Mouse (Mus musculus): Measurements from ENCODE around the gene Slc39a10. TPM values are rescaled to one million over a fixed set of nuclear protein-coding genes. Genes with fewer than 3 reads are reported as not detected.
"Not testable (repeated sequence)": the region's sequence is repeated elsewhere in the genome, so short reads cannot be mapped to it uniquely, and the experiment has no call there.

Slc39a10 gene
- polyA plus RNA-seq, 1 experiment from 2014 or later: 47.0 TPM

GRCm38 (mm10) chr1:46849758-46850157, 42.9 kb downstream of the Slc39a10 start:
- Histone ChIP-seq H3K36me3 (no peaks in the 10 kb centered on the region), H3K4me1 (peaks cover 15% of the 10 kb centered on the region), H3K4me3 (replicated peaks) (no peak overlapping the region), H3K4me2 (replicated peaks) (no peak overlapping the region), H3K9ac (no peak overlapping the region), H3K27ac (replicated peaks) (no peak overlapping the region), H3K27me3 (no peaks in the 10 kb centered on the region), H3K9me3 (replicated peaks) (no peaks in the 10 kb centered on the region)
- 36% methylated on average over 1 of the region's 1 CpGs for WGBS
- no peak for ATAC-seq (ENCODE audit: insufficient number of reproducible peaks, low FRiP score, low TSS enrichment, low read depth)

DNA sequence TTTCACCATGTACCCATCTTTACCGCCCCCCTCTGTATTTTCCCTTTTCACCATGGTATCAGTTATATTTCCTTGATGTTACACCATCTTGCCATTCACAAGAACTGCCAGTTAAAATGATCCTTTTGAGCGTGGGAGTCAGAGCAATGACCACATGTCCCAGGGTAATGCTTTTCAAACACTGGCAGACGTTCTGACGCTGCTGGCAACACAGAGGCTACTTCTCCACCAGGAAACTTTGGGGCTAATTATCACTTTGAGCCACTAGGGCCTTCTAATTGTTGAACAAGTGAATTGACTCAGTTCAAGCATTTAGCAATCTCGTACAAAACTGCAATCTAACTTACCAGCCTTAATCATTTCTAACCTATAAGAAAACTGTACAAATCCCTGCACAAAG, 47.4 kb downstream of the Slc39a10 start:
- H3K27ac ChIP-seq (replicated peaks): no peak overlapping the region
- H3K9me3 ChIP-seq (replicated peaks): no peaks in the 10 kb centered on the region
- H3K36me3 ChIP-seq: no peaks in the 10 kb centered on the region
- peaks cover 6% of the 10 kb centered on the region for H3K4me1 ChIP-seq
- 40% methylated on average over 5 of the region's 5 CpGs for WGBS
- H3K4me3 ChIP-seq (replicated peaks): no peak overlapping the region
- H3K9ac ChIP-seq: no peak overlapping the region
- no peaks in the 10 kb centered on the region for H3K27me3 ChIP-seq
- no peak for ATAC-seq (ENCODE audit: insufficient number of reproducible peaks, low FRiP score, low TSS enrichment, low read depth)
- H3K4me2 ChIP-seq (replicated peaks): no peak overlapping the region

GRCm38 (mm10) chr1:46844281-46844680, 48.4 kb downstream of the Slc39a10 start:
- no peak overlapping the region for H3K27ac ChIP-seq (replicated peaks)
- no peak overlapping the region for H3K9ac ChIP-seq
- H3K36me3 ChIP-seq: no peaks in the 10 kb centered on the region
- no peak overlapping the region for H3K4me2 ChIP-seq (replicated peaks)
- H3K9me3 ChIP-seq (replicated peaks): no peaks in the 10 kb centered on the region
- WGBS: 85% methylated on average over 2 of the region's 2 CpGs
- ATAC-seq (ENCODE audit: insufficient number of reproducible peaks, low FRiP score, low TSS enrichment, low read depth): no peak
- H3K4me3 ChIP-seq (replicated peaks): no peak overlapping the region
- no peaks in the 10 kb centered on the region for H3K27me3 ChIP-seq
- H3K4me1 ChIP-seq: no peaks in the 10 kb centered on the region

GRCm38 (mm10) chr1:46843406-46843805, 49.2 kb downstream of the Slc39a10 start:
- 63% methylated on average over 4 of the region's 4 CpGs for WGBS

DNA sequence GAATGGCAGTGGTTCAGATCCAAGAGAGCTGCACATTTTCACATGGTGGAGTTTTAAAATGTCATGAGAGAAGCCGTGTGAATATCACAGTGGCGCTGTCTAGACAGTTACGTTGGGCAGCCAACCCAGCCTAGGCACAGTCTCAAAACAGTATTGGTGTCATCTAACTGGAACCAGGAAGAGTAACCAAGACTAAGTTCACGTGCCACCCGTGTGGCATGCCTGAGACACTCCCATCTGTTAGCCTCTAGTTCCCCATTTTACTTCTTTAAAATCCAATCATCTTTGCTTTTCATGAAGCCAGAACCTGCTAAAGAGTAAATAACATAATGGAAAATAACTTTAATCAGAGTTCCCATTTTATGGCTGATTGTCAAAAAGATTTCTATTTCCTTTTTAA, 60.7 kb downstream of the Slc39a10 start:
- no peak overlapping the region for H3K4me2 ChIP-seq (replicated peaks)
- WGBS: 94% methylated on average over 5 of the region's 5 CpGs
- H3K4me3 ChIP-seq (replicated peaks): no peak overlapping the region
- no peaks in the 10 kb centered on the region for H3K4me1 ChIP-seq
- H3K27me3 ChIP-seq: no peaks in the 10 kb centered on the region
- H3K9me3 ChIP-seq (replicated peaks): no peaks in the 10 kb centered on the region
- ATAC-seq (ENCODE audit: insufficient number of reproducible peaks, low FRiP score, low TSS enrichment, low read depth): no peak
- no peak overlapping the region for H3K9ac ChIP-seq
- no peak overlapping the region for H3K27ac ChIP-seq (replicated peaks)
- peaks cover 12% of the 10 kb centered on the region for H3K36me3 ChIP-seq

More at GRCm38 (mm10) chr1:46843406-46843805, 49.2 kb downstream of the Slc39a10 start:
- Histone ChIP-seq H3K9ac (no peak overlapping the region), H3K27me3 (no peaks in the 10 kb centered on the region), H3K9me3 (replicated peaks) (no peaks in the 10 kb centered on the region), H3K36me3 (no peaks in the 10 kb centered on the region), H3K4me3 (replicated peaks) (no peak overlapping the region), H3K4me1 (no peaks in the 10 kb centered on the region), H3K27ac (replicated peaks) (no peak overlapping the region), H3K4me2 (replicated peaks) (no peak overlapping the region)
- no peak for ATAC-seq (ENCODE audit: insufficient number of reproducible peaks, low FRiP score, low TSS enrichment, low read depth)

- no peak for ATAC-seq (ENCODE audit: insufficient number of reproducible peaks, low FRiP score, low TSS enrichment, low read depth)
Measured at GRCm38 (mm10) chr1:46830066-46830843, 62.4 kb downstream of the Slc39a10 start.

GRCm38 (mm10) chr1:46822256-46822972, 70.2 kb downstream of the Slc39a10 start:
- WGBS: 79% methylated on average over 4 of the region's 4 CpGs
- Histone ChIP-seq H3K4me3 (replicated peaks) (no peak overlapping the region), H3K4me1 (no peaks in the 10 kb centered on the region), H3K27me3 (no peaks in the 10 kb centered on the region), H3K27ac (replicated peaks) (no peak overlapping the region), H3K9ac (no peak overlapping the region), H3K4me2 (replicated peaks) (no peak overlapping the region), H3K9me3 (replicated peaks) (no peaks in the 10 kb centered on the region), H3K36me3 (peaks cover 37% of the 10 kb centered on the region; the same call in 1 of the 2 replicates)
- no peak for ATAC-seq (ENCODE audit: insufficient number of reproducible peaks, low FRiP score, low TSS enrichment, low read depth)

More at GRCm38 (mm10) chr1:46830066-46830843, 62.4 kb downstream of the Slc39a10 start:
- Histone ChIP-seq H3K9me3 (replicated peaks) (no peaks in the 10 kb centered on the region), H3K4me1 (no peaks in the 10 kb centered on the region), H3K4me3 (replicated peaks) (no peak overlapping the region), H3K27me3 (no peaks in the 10 kb centered on the region), H3K36me3 (peaks cover 9% of the 10 kb centered on the region), H3K4me2 (replicated peaks) (no peak overlapping the region), H3K9ac (no peak overlapping the region), H3K27ac (replicated peaks) (no peak overlapping the region)
- WGBS: 71% methylated on average over 2 of the region's 2 CpGs

- Histone ChIP-seq H3K36me3 (peaks cover 38% of the 10 kb centered on the region; the same call in 1 of the 2 replicates), H3K27ac (replicated peaks) (no peak overlapping the region), H3K9me3 (replicated peaks) (no peaks in the 10 kb centered on the region), H3K4me1 (no peaks in the 10 kb centered on the region), H3K4me3 (replicated peaks) (no peak overlapping the region), H3K27me3 (no peaks in the 10 kb centered on the region), H3K9ac (no peak overlapping the region), H3K4me2 (replicated peaks) (no peak overlapping the region)
- WGBS: 92% methylated on average over 5 of the region's 5 CpGs
- no peak for ATAC-seq (ENCODE audit: insufficient number of reproducible peaks, low FRiP score, low TSS enrichment, low read depth)
Measured at GRCm38 (mm10) chr1:46817934-46818333, 74.7 kb downstream of the Slc39a10 start.

DNA sequence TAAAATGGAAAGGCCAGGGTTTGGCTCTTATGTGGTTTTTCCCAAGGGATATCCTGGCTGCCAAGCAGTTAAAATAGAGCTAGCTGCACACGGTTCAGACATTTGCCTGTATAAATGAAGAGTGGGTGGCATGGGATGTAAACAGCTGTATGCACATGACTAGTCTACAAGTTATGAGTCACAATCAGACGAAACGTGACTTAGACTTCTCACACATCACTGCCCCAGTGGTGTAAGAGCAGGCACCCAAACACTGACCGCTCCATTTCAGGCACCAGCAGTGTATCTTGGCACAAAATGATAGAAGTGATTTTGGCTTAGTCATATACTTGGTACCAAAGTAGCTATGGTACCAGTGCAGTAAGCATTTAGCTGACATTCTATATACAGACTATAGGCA, 84.0 kb downstream of the Slc39a10 start:
- H3K4me1 ChIP-seq; ATAC-seq (ENCODE audit: insufficient number of reproducible peaks, low FRiP score, low TSS enrichment, low read depth); H3K9me3 ChIP-seq (replicated peaks); H3K4me3 ChIP-seq (replicated peaks); H3K9ac ChIP-seq; H3K27ac ChIP-seq (replicated peaks); H3K27me3 ChIP-seq; H3K4me2 ChIP-seq (replicated peaks): not testable (repeated sequence)
- H3K36me3 ChIP-seq: peaks cover 19% of the 10 kb centered on the region; the same call in 1 of the 2 replicates
- WGBS: 84% methylated on average over 4 of the region's 4 CpGs

DNA sequence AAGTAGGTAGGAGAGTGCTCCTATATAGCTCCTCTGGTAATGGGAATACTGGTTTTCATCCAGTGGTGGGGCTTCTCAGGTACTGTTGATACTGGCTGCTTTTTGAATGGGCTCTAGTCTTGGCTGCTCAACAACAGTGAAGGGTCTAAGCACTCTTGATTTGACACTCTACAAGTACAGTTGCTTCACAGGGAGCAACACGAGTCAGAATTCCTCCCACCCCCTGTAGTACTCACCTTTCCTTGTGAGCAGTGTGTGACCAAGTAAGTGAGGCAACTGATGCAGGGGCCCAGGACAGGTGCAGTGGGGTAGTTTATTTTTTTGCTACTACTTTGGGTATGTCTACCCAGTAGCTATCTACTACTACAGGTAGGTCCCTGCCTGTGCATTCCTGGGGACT, 87.6 kb downstream of the Slc39a10 start:
- no peak for ATAC-seq (ENCODE audit: insufficient number of reproducible peaks, low FRiP score, low TSS enrichment, low read depth)
- Histone ChIP-seq H3K4me3 (replicated peaks) (no peak overlapping the region), H3K4me2 (replicated peaks) (no peak overlapping the region), H3K4me1 (no peaks in the 10 kb centered on the region), H3K9ac (no peak overlapping the region), H3K27me3 (no peaks in the 10 kb centered on the region), H3K36me3 (peaks cover 4% of the 10 kb centered on the region; the same call in 1 of the 2 replicates), H3K27ac (replicated peaks) (no peak overlapping the region), H3K9me3 (replicated peaks) (no peaks in the 10 kb centered on the region)
- 85% methylated on average over 1 of the region's 1 CpGs for WGBS

DNA sequence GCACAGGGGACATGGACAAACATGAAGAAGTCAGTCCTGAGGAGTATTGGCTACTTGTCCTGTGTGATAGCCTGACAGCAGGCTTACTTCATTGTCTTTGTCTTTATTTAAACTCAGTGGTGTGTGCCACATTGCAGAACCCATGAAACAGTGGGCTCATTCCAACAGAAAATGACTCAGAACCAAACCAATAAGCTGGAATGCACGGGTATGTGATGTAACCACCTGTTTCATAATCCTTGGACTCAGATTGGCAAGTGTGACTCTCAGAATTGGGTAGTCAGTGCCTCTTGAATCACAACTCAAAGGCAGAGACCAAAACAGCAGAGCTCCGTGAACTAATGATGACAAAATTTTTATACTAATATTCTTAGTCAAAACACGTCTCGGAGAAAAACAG, 110.4 kb downstream of the Slc39a10 start:
- not testable (repeated sequence) for H3K27me3 ChIP-seq; H3K4me1 ChIP-seq; H3K4me2 ChIP-seq (replicated peaks); ATAC-seq (ENCODE audit: insufficient number of reproducible peaks, low FRiP score, low TSS enrichment, low read depth); H3K4me3 ChIP-seq (replicated peaks); H3K9ac ChIP-seq; H3K9me3 ChIP-seq (replicated peaks); H3K27ac ChIP-seq (replicated peaks); H3K36me3 ChIP-seq
- 84% methylated on average over 4 of the region's 4 CpGs for WGBS

Measured in embryonic facial prominence, embryonic 15.5 days (tissue).